Mouse (Mus musculus) ES-E14 (cell line): ENCODE measurements around the gene Cbln3.

Source experiments
- CHD2 ChIP-seq: IDR thresholded peaks from 2 replicates; pipeline ENCODE4 v1.6.1; 2014; ENCODE audit warnings: mild to moderate bottlenecking, low read depth, low read length, inconsistent platforms
- HCFC1 ChIP-seq: IDR thresholded peaks from 2 replicates; pipeline ENCODE4 v1.6.1; 2012; ENCODE audit warnings: low read length, inconsistent platforms, borderline replicate concordance; ENCODE audit not compliant: insufficient read depth
- ZNF384 ChIP-seq: IDR thresholded peaks from 2 replicates; pipeline ENCODE4 v1.6.1; 2012; ENCODE audit warnings: low read depth, low read length, inconsistent platforms

- TF ChIP-seq ZNF384 (no peak), CHD2 (no peak), HCFC1 (no peak)
Observed at GRCm38 (mm10) chr14:55852646-55853551, 31.3 kb downstream of the Cbln3 start.
